Mouse (Mus musculus) splenic B cell, adult 2 months (primary cell): ENCODE data around the gene Tubgcp6.

Source experiments
- DNase-seq: peaks from one replicate; pipeline ENCODE4 v3.0.0-alpha.2; 2011; ENCODE audit warnings: low read depth, low spot score
- H3K27me3 ChIP-seq: 2 replicates; pipeline ENCODE4 v1.6.1; 2012; ENCODE audit warnings: mild to moderate bottlenecking, low read length, moderate library complexity, mixed read lengths; ENCODE audit not compliant: control insufficient read depth, poor library complexity, insufficient read depth, severe bottlenecking
- H3K36me3 ChIP-seq: 2 replicates; pipeline ENCODE4 v1.6.1; 2012; ENCODE audit warnings: mild to moderate bottlenecking, low read length, moderate library complexity, mixed read lengths; ENCODE audit not compliant: control insufficient read depth, poor library complexity, insufficient read depth, severe bottlenecking

The Tubgcp6 gene

DNA sequence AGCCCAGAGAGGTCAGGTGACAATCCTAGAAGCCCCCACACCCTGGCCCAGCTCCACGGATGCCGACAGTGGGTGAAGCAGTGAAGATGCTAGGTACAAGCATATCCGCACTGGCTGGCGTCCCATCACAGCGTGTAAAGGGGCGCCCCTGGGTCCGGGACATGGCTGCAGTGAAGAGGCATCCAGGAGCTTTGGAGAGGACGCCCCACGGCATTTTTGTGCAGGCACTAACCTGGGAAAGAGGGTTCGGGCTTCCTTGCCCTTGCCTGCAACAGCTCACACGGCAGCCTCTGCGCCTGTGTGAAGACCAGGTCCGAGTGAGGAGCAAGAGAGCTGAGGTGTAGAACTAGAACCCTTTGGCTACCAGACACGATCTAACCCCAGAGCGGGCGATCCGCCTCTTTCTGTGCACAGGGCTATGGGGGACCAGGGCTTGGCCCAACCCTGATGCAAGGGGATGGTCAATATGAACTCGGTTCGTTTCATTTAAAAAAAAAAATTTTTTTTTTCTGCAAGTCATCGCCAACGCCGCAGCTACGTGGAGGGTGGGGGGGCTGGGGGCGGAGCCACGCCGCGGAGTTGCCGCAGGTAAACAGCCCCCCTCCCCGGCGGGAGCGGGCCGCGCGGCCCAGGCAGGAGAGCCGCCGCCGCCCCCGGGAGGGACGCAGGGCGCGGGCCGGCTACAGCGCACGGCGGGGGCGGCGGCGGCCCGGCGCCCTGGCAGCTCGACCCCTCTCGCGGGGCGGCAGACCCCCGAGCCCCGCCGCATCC, 63.6 kb downstream of the Tubgcp6 start, which contains the start of gene Panx2:
Gene Panx2, plus strand, starts transcription at position 574 of the 771 bp plus-strand sequence.
- no peaks in the 10 kb centered on the region for H3K36me3 ChIP-seq
- H3K27me3 ChIP-seq: peaks cover 2% of the 10 kb centered on the region
- no peak for DNase-seq

DNA sequence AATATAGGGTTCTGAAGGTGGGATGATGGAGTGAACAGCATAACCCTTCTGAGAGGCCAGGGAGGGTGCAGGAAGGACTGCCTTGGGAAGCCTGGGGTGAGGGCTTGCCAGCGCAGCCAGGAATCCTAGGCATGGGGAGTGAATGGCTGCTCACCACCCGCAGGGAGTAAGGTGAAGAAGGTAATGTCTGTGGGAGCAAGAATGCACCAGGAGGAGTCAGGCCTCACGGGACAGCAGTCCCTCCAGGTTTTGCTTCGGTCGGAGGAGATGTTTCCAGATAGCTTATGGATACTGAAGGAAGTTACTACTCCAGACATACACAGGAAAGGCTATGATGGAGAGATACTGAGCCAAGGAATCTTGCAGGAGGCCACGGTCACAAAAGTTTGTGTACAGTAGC, 64.2 kb downstream of the Tubgcp6 start:
- Histone ChIP-seq H3K36me3 (no peaks in the 10 kb centered on the region), H3K27me3 (peaks cover 2% of the 10 kb centered on the region)
- DNase-seq: no peak

DNA sequence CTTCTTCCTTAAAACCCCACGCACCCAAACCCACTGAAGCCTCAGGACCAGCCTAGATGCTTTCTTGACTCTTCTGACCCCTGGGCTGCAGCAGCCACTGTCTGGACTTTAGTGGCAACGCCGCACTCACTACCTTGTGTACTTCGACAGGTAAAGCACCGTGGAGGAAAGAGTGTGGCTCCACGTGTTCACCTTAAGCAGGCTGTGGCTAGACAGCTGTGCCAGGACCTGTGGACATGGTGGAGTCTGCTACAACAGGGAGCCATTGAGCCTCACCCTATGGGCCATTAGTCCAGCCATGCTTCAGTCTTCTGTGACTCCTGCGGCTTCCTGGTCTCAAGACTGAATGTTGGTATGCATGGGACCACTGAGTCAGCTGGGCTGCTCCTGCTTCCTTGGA, 68.2 kb downstream of the Tubgcp6 start:
- Histone ChIP-seq H3K27me3 (peaks cover 2% of the 10 kb centered on the region; the same call in 1 of the 2 replicates), H3K36me3 (no peaks in the 10 kb centered on the region)
- no peak for DNase-seq
